Mouse (Mus musculus): Measurements from ENCODE around the gene Cybrd1. TPM values are rescaled to one million over a fixed set of nuclear protein-coding genes. Genes with fewer than 3 reads are reported as not detected.

The Cybrd1 gene
- polyA plus RNA-seq, 1 experiment, result 1.9 TPM

- peaks cover 2% of the 10 kb centered on the region; the same call in 1 of the 2 replicates for H3K4me1 ChIP-seq (ENCODE audit: control insufficient read depth, insufficient read depth, low read length)
- H3K4me3 ChIP-seq (ENCODE audit: control insufficient read depth, low read depth, low read length), result no peak overlapping the region
- H3K36me3 ChIP-seq (ENCODE audit: control insufficient read depth, insufficient read depth, low read length), result no peaks in the 10 kb centered on the region
- TF ChIP-seq CTCF (IDR thresholded peaks at IDR 0.05; ENCODE audit: control insufficient read depth, insufficient read depth, insufficient replicate concordance, low read depth, low read length) (no peak), POLR2A (IDR thresholded peaks at IDR 0.05; ENCODE audit: control insufficient read depth, low read depth, low read length) (no peak)
- no peaks in the 10 kb centered on the region for H3K27me3 ChIP-seq (ENCODE audit: control insufficient read depth, insufficient read depth, low read length)
- H3K27ac ChIP-seq (ENCODE audit: control insufficient read depth, insufficient read depth, low read depth, low read length), result no peak overlapping the region
Observed at GRCm38 (mm10) chr2:71176329-71177249, 58.9 kb downstream of the Cybrd1 start.

- Histone ChIP-seq H3K4me3 (ENCODE audit: control insufficient read depth, low read depth, low read length) (no peak overlapping the region), H3K27me3 (ENCODE audit: control insufficient read depth, insufficient read depth, low read length) (no peaks in the 10 kb centered on the region), H3K27ac (ENCODE audit: control insufficient read depth, insufficient read depth, low read depth, low read length) (no peak overlapping the region), H3K4me1 (ENCODE audit: control insufficient read depth, insufficient read depth, low read length) (peaks cover 2% of the 10 kb centered on the region; the same call in 1 of the 2 replicates), H3K36me3 (ENCODE audit: control insufficient read depth, insufficient read depth, low read length) (no peaks in the 10 kb centered on the region)
- TF ChIP-seq CTCF (IDR thresholded peaks at IDR 0.05; ENCODE audit: control insufficient read depth, insufficient read depth, insufficient replicate concordance, low read depth, low read length), result no peak
- no peak for TF ChIP-seq POLR2A (IDR thresholded peaks at IDR 0.05; ENCODE audit: control insufficient read depth, low read depth, low read length)
Observed at GRCm38 (mm10) chr2:71177250-71177615, 59.5 kb downstream of the Cybrd1 start.

GRCm38 (mm10) chr2:71177760-71178159, 60.0 kb downstream of the Cybrd1 start:
- peaks cover 2% of the 10 kb centered on the region; the same call in 1 of the 2 replicates for H3K4me1 ChIP-seq (ENCODE audit: control insufficient read depth, insufficient read depth, low read length)
- no peak overlapping the region for H3K4me3 ChIP-seq (ENCODE audit: control insufficient read depth, low read depth, low read length)
- H3K27me3 ChIP-seq (ENCODE audit: control insufficient read depth, insufficient read depth, low read length), result no peaks in the 10 kb centered on the region
- H3K27ac ChIP-seq (ENCODE audit: control insufficient read depth, insufficient read depth, low read depth, low read length), result no peak overlapping the region
- no peak for TF ChIP-seq CTCF (IDR thresholded peaks at IDR 0.05; ENCODE audit: control insufficient read depth, insufficient read depth, insufficient replicate concordance, low read depth, low read length)
- H3K36me3 ChIP-seq (ENCODE audit: control insufficient read depth, insufficient read depth, low read length), result no peaks in the 10 kb centered on the region

GRCm38 (mm10) chr2:71179716-71180115, 62.0 kb downstream of the Cybrd1 start:
- H3K4me3 ChIP-seq (ENCODE audit: control insufficient read depth, low read depth, low read length), result no peak overlapping the region
- no peak for TF ChIP-seq CTCF (IDR thresholded peaks at IDR 0.05; ENCODE audit: control insufficient read depth, insufficient read depth, insufficient replicate concordance, low read depth, low read length)
- no peak for TF ChIP-seq POLR2A (IDR thresholded peaks at IDR 0.05; ENCODE audit: control insufficient read depth, low read depth, low read length)
- peaks cover 2% of the 10 kb centered on the region; the same call in 1 of the 2 replicates for H3K4me1 ChIP-seq (ENCODE audit: control insufficient read depth, insufficient read depth, low read length)
- no peaks in the 10 kb centered on the region for H3K36me3 ChIP-seq (ENCODE audit: control insufficient read depth, insufficient read depth, low read length)
- no peaks in the 10 kb centered on the region for H3K27me3 ChIP-seq (ENCODE audit: control insufficient read depth, insufficient read depth, low read length)
- H3K27ac ChIP-seq (ENCODE audit: control insufficient read depth, insufficient read depth, low read depth, low read length), result no peak overlapping the region

DNA sequence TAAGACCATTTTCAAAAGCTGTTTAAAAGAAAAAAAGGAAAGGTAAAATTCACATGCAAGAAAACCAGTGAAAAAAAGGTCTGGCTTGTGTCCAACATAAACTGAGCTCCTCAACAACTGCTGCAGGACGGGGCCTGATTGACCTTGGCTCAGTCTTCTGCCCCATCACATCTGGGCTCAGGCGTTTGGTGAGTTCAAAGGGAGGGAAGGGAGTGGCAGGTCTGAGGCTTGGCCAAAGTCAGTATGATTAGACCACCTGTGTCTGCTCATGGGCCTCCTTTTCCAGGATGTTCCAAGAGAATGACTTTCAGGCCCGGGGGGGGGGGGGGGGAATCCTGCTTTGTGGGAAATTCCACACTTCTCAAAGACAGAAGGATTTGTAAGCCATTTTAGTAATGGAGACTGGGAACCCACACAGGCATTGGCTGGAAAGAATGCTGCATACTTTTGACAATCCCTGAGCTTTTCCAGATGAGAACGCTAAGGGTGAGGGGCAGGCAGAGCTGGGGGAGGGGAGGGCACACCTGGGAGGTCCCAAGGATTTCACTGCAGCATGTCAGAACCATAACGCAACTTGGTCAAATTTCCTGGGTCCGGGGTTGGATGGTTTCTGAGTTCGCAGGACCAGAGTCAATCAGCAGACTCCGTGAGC, 63.0 kb downstream of the Cybrd1 start:
- Histone ChIP-seq H3K4me1 (ENCODE audit: control insufficient read depth, insufficient read depth, low read length) (peaks cover 2% of the 10 kb centered on the region; the same call in 1 of the 2 replicates), H3K27ac (ENCODE audit: control insufficient read depth, insufficient read depth, low read depth, low read length) (no peak overlapping the region), H3K4me3 (ENCODE audit: control insufficient read depth, low read depth, low read length) (no peak overlapping the region), H3K36me3 (ENCODE audit: control insufficient read depth, insufficient read depth, low read length) (no peaks in the 10 kb centered on the region), H3K27me3 (ENCODE audit: control insufficient read depth, insufficient read depth, low read length) (no peaks in the 10 kb centered on the region)
- TF ChIP-seq POLR2A (IDR thresholded peaks at IDR 0.05; ENCODE audit: control insufficient read depth, low read depth, low read length) (no peak), CTCF (IDR thresholded peaks at IDR 0.05; ENCODE audit: control insufficient read depth, insufficient read depth, insufficient replicate concordance, low read depth, low read length) (no peak)

- TF ChIP-seq POLR2A (IDR thresholded peaks at IDR 0.05; ENCODE audit: control insufficient read depth, low read depth, low read length) (no peak), CTCF (IDR thresholded peaks at IDR 0.05; ENCODE audit: control insufficient read depth, insufficient read depth, insufficient replicate concordance, low read depth, low read length) (no peak)
Observed at GRCm38 (mm10) chr2:71187950-71188349, 70.2 kb downstream of the Cybrd1 start.

DNA sequence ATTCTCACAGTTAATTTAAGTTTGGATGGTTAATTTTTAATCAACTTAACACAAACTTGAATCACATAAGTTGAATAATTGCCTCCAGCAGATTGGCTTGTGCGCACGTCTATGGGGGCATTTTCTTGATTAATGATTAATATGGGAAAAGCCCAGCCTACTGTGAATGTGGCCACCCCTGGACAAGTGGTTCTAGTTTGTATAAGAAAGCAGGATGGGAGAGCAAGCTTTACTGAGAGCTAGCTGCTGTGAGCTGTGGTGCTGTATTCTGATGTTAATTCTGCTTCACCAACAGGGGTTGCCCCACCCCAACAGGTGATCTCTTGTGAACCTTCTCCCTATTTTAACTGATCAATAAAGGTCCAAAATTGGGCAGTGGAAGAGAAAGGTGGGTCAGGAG, 71.1 kb downstream of the Cybrd1 start:
- H3K27ac ChIP-seq (ENCODE audit: control insufficient read depth, insufficient read depth, low read depth, low read length), result no peak overlapping the region
- no peaks in the 10 kb centered on the region for H3K36me3 ChIP-seq (ENCODE audit: control insufficient read depth, insufficient read depth, low read length)
- no peaks in the 10 kb centered on the region for H3K27me3 ChIP-seq (ENCODE audit: control insufficient read depth, insufficient read depth, low read length)
- no peaks in the 10 kb centered on the region; the same call in 1 of the 2 replicates for H3K4me1 ChIP-seq (ENCODE audit: control insufficient read depth, insufficient read depth, low read length)
- H3K4me3 ChIP-seq (ENCODE audit: control insufficient read depth, low read depth, low read length), result no peak overlapping the region
- TF ChIP-seq CTCF (IDR thresholded peaks at IDR 0.05; ENCODE audit: control insufficient read depth, insufficient read depth, insufficient replicate concordance, low read depth, low read length) (no peak), POLR2A (IDR thresholded peaks at IDR 0.05; ENCODE audit: control insufficient read depth, low read depth, low read length) (no peak)

More at GRCm38 (mm10) chr2:71187950-71188349, 70.2 kb downstream of the Cybrd1 start:
- no peak overlapping the region for H3K4me3 ChIP-seq (ENCODE audit: control insufficient read depth, low read depth, low read length)
- H3K27me3 ChIP-seq (ENCODE audit: control insufficient read depth, insufficient read depth, low read length), result no peaks in the 10 kb centered on the region
- no peaks in the 10 kb centered on the region for H3K36me3 ChIP-seq (ENCODE audit: control insufficient read depth, insufficient read depth, low read length)
- no peak overlapping the region for H3K27ac ChIP-seq (ENCODE audit: control insufficient read depth, insufficient read depth, low read depth, low read length)
- H3K4me1 ChIP-seq (ENCODE audit: control insufficient read depth, insufficient read depth, low read length), result no peaks in the 10 kb centered on the region; the same call in 1 of the 2 replicates

All from testis, adult 2 months (tissue).